Mouse (Mus musculus): ENCODE data around the gene Ptprm. TPM values are rescaled to one million over a fixed set of nuclear protein-coding genes. Genes with fewer than 3 reads are reported as not detected.

Gene Ptprm
- polyA plus RNA-seq, 1 experiment from 2014 or later, result 5.4 TPM

DNA sequence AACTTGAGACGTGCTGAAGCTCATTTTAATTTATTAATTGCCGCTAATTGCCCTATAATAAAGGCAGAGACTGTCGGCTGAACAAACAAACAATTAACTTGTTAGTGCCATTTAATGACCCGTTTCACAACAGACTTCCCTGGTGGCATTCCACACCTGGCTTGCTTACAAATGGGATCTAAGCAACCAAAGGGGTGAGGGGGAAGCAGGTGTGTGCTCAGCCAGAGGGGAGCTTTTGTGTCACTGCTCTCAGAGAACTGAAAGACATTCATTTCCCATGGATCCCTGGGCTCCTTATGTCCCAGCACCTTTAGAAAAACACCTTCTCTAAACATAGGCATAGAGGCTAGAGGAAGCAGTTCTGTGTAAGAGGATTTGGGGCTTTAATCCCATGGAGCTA lies 536.9 kb downstream of the Ptprm start:
- Histone ChIP-seq H3K4me2 (replicated peaks; ENCODE audit: low read depth) (no peak overlapping the region), H3K9me3 (ENCODE audit: control insufficient read depth) (no peaks in the 10 kb centered on the region), H3K36me3 (ENCODE audit: control insufficient read depth, insufficient read depth) (no peaks in the 10 kb centered on the region), H3K4me1 (replicated peaks; ENCODE audit: control insufficient read depth, insufficient read depth, low read length) (no peaks in the 10 kb centered on the region), H3K27ac (ENCODE audit: low read depth, low read length) (no peak overlapping the region), H3K4me3 (ENCODE audit: low read depth, low read length) (no peak overlapping the region), H3K9ac (ENCODE audit: low read depth, low read length) (no peak overlapping the region), H3K27me3 (replicated peaks; ENCODE audit: control insufficient read depth, insufficient read depth, low read length) (no peaks in the 10 kb centered on the region)
- no peak for ATAC-seq
- WGBS, result 41% methylated on average over 4 of the region's 4 CpGs
- no peak for TF ChIP-seq CTCF (IDR thresholded peaks at IDR 0.05; ENCODE audit: low read depth)

DNA sequence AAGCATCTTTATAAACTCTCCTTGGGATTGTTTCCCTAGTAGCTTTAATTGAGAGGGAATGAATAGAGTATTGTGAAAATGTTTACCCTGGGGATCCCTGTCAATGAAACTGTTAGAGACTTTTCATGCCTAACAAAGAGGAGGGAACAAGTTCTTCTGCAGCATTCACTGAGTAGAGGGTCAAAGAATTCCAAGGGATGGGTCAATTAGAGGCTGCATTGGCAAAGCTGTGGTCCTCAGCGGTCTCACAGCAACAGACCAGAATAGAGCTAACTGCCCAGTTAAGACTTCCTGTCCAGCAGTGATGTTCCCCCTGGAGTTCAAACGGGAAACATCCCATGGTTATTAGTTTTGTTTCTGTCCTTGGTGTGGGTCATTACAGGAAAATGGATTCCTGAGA lies 538.3 kb downstream of the Ptprm start:
- no peak overlapping the region for H3K4me2 ChIP-seq (replicated peaks; ENCODE audit: low read depth)
- no peaks in the 10 kb centered on the region for H3K27me3 ChIP-seq (replicated peaks; ENCODE audit: control insufficient read depth, insufficient read depth, low read length)
- no peak for TF ChIP-seq CTCF (IDR thresholded peaks at IDR 0.05; ENCODE audit: low read depth)
- H3K4me3 ChIP-seq (ENCODE audit: low read depth, low read length), result no peak overlapping the region
- no peaks in the 10 kb centered on the region for H3K36me3 ChIP-seq (ENCODE audit: control insufficient read depth, insufficient read depth)
- no peaks in the 10 kb centered on the region for H3K4me1 ChIP-seq (replicated peaks; ENCODE audit: control insufficient read depth, insufficient read depth, low read length)
- H3K27ac ChIP-seq (ENCODE audit: low read depth, low read length), result no peak overlapping the region
- ATAC-seq, result no peak
- no peak overlapping the region for H3K9ac ChIP-seq (ENCODE audit: low read depth, low read length)
- 44% methylated on average over 2 of the region's 2 CpGs for WGBS
- H3K9me3 ChIP-seq (ENCODE audit: control insufficient read depth), result no peaks in the 10 kb centered on the region

DNA sequence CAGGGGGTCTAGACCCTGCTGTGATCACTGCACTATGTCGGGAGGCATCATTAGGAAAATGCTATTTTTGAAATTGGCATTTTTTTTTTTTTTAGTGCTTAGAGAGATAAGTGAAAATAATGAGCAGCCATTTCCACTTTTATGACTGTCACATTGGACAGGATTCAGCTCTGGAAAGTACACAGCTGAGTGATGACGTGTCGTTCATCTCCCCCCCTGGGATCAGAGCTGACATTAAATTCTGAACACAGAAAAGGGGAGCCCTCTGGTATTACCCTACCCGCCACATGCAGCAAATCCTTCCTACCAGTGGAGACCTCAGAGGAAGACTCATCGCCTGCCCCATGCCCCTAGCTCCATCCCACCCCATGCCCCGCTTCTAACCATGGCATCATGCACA lies 540.5 kb downstream of the Ptprm start:
- Histone ChIP-seq H3K4me3 (ENCODE audit: low read depth, low read length) (no peak overlapping the region), H3K36me3 (ENCODE audit: control insufficient read depth, insufficient read depth) (no peaks in the 10 kb centered on the region), H3K9me3 (ENCODE audit: control insufficient read depth) (no peaks in the 10 kb centered on the region), H3K4me1 (replicated peaks; ENCODE audit: control insufficient read depth, insufficient read depth, low read length) (no peaks in the 10 kb centered on the region), H3K27me3 (replicated peaks; ENCODE audit: control insufficient read depth, insufficient read depth, low read length) (no peaks in the 10 kb centered on the region), H3K27ac (ENCODE audit: low read depth, low read length) (no peak overlapping the region), H3K4me2 (replicated peaks; ENCODE audit: low read depth) (no peak overlapping the region), H3K9ac (ENCODE audit: low read depth, low read length) (no peak overlapping the region)
- 81% methylated on average over 6 of the region's 6 CpGs for WGBS
- ATAC-seq, result no peak
- TF ChIP-seq CTCF (IDR thresholded peaks at IDR 0.05; ENCODE audit: low read depth), result no peak

DNA sequence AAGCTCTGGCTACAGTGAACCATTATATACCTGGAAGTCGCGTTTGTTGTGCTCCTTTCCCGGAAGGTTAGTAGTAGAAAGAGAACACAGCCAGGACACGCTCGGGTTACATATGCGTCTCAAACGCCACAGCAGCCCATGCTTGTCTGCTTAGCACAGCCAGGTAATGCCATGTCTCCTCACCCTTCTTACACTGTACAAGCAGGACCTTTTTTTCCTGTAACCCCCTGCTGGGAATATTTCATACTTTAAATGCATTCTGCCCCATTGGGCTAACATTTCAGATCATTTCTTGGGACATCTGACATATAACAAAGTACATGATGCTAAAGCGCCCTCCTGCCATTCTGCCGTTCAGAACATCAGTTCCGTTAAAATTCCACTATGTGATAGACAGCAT lies 540.9 kb downstream of the Ptprm start:
- no peaks in the 10 kb centered on the region for H3K9me3 ChIP-seq (ENCODE audit: control insufficient read depth)
- no peak overlapping the region for H3K27ac ChIP-seq (ENCODE audit: low read depth, low read length)
- no peaks in the 10 kb centered on the region for H3K27me3 ChIP-seq (replicated peaks; ENCODE audit: control insufficient read depth, insufficient read depth, low read length)
- no peaks in the 10 kb centered on the region for H3K4me1 ChIP-seq (replicated peaks; ENCODE audit: control insufficient read depth, insufficient read depth, low read length)
- 91% methylated on average over 10 of the region's 10 CpGs for WGBS
- H3K36me3 ChIP-seq (ENCODE audit: control insufficient read depth, insufficient read depth), result no peaks in the 10 kb centered on the region; the same call in 1 of the 2 replicates
- H3K4me3 ChIP-seq (ENCODE audit: low read depth, low read length), result no peak overlapping the region
- no peak overlapping the region for H3K9ac ChIP-seq (ENCODE audit: low read depth, low read length)
- no peak for ATAC-seq
- TF ChIP-seq CTCF (IDR thresholded peaks at IDR 0.05; ENCODE audit: low read depth), result no peak
- H3K4me2 ChIP-seq (replicated peaks; ENCODE audit: low read depth), result no peak overlapping the region

DNA sequence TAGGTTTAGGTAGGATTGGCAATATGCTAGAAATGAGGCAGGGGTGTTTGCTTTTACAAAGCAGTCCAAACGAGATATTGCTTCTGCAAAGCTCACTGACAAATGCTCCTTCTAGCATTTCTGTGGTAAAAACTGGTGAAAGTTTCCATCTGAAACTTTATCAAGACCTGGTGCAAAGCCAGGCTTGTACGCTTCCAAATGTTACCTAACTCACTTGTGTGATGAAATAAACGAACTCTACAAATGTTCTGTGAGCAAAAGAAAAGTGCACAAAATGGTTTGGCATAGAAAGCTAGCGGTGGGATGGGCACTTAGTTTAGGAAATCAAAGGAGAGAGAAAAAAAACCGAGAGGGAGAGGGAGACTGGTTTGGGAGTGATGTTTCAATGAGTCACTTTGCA lies 544.5 kb downstream of the Ptprm start:
- Histone ChIP-seq H3K4me2 (replicated peaks; ENCODE audit: low read depth) (no peak overlapping the region), H3K36me3 (ENCODE audit: control insufficient read depth, insufficient read depth) (no peaks in the 10 kb centered on the region; the same call in 1 of the 2 replicates), H3K27ac (ENCODE audit: low read depth, low read length) (no peak overlapping the region), H3K9me3 (ENCODE audit: control insufficient read depth) (no peaks in the 10 kb centered on the region), H3K4me1 (replicated peaks; ENCODE audit: control insufficient read depth, insufficient read depth, low read length) (no peaks in the 10 kb centered on the region), H3K27me3 (replicated peaks; ENCODE audit: control insufficient read depth, insufficient read depth, low read length) (no peaks in the 10 kb centered on the region), H3K9ac (ENCODE audit: low read depth, low read length) (no peak overlapping the region), H3K4me3 (ENCODE audit: low read depth, low read length) (no peak overlapping the region)
- WGBS, result 80% methylated on average over 5 of the region's 5 CpGs
- no peak for TF ChIP-seq CTCF (IDR thresholded peaks at IDR 0.05; ENCODE audit: low read depth)
- no peak for ATAC-seq

DNA sequence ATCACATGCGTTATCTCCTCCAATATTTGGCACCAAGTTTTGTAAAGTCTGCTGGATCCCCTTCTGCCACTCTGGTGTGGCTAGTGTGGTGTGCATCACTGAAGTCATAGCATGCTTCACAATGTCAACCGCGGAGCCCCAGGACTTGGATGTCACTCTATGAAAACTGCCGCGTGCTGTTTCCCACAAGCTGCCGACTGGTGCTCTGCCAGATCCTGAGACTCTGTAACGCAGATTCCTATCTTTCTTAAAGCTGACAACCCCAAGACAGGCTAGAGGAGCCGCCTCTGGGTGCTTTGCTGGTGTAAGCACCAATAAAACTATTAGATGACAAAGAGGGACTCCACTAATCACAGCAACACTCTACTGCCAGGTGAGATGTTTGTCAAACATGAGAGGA lies 546.1 kb downstream of the Ptprm start:
- WGBS, result 78% methylated on average over 8 of the region's 8 CpGs
- Histone ChIP-seq H3K4me2 (replicated peaks; ENCODE audit: low read depth) (no peak overlapping the region), H3K4me1 (replicated peaks; ENCODE audit: control insufficient read depth, insufficient read depth, low read length) (no peaks in the 10 kb centered on the region), H3K9me3 (ENCODE audit: control insufficient read depth) (no peaks in the 10 kb centered on the region), H3K27me3 (replicated peaks; ENCODE audit: control insufficient read depth, insufficient read depth, low read length) (no peaks in the 10 kb centered on the region), H3K9ac (ENCODE audit: low read depth, low read length) (no peak overlapping the region), H3K36me3 (ENCODE audit: control insufficient read depth, insufficient read depth) (no peaks in the 10 kb centered on the region; the same call in 1 of the 2 replicates), H3K4me3 (ENCODE audit: low read depth, low read length) (no peak overlapping the region), H3K27ac (ENCODE audit: low read depth, low read length) (no peak overlapping the region)
- no peak for TF ChIP-seq CTCF (IDR thresholded peaks at IDR 0.05; ENCODE audit: low read depth)
- ATAC-seq, result no peak
